Mouse (Mus musculus): ENCODE measurements around the gene Tspan14. TPM values are rescaled to one million over a fixed set of nuclear protein-coding genes. Genes with fewer than 3 reads are reported as not detected.

Tspan14 gene
- polyA plus RNA-seq, 1 experiment, result 41.2 TPM

GRCm38 (mm10) chr14:40929943-40930342, 36.7 kb downstream of the Tspan14 start:
- H3K4me3 ChIP-seq (replicated peaks; ENCODE audit: control insufficient read depth, low read depth, low read length), result no peak overlapping the region
- TF ChIP-seq POLR2A (IDR thresholded peaks at IDR 0.05; ENCODE audit: borderline replicate concordance, control insufficient read depth, low read depth, low read length), result no peak
- TF ChIP-seq CTCF (IDR thresholded peaks at IDR 0.05; ENCODE audit: control insufficient read depth, insufficient read depth, low read length), result no peak
- WGBS, result 38% methylated on average over 2 of the region's 2 CpGs
- H3K27ac ChIP-seq (ENCODE audit: control insufficient read depth, insufficient read depth, low read depth, low read length, poor library complexity), result no peak overlapping the region
- peaks cover 21% of the 10 kb centered on the region; the same call in 1 of the 2 replicates for H3K4me1 ChIP-seq (ENCODE audit: control insufficient read depth, insufficient read depth, low read length)

GRCm38 (mm10) chr14:40928897-40929296, 37.7 kb downstream of the Tspan14 start:
- WGBS, result 46% methylated on average over 5 of the region's 5 CpGs
- Histone ChIP-seq H3K4me3 (replicated peaks; ENCODE audit: control insufficient read depth, low read depth, low read length) (no peak overlapping the region), H3K27ac (ENCODE audit: control insufficient read depth, insufficient read depth, low read depth, low read length, poor library complexity) (no peak overlapping the region), H3K4me1 (ENCODE audit: control insufficient read depth, insufficient read depth, low read length) (peaks cover 24% of the 10 kb centered on the region)
- TF ChIP-seq CTCF (IDR thresholded peaks at IDR 0.05; ENCODE audit: control insufficient read depth, insufficient read depth, low read length), result no peak
- TF ChIP-seq POLR2A (IDR thresholded peaks at IDR 0.05; ENCODE audit: borderline replicate concordance, control insufficient read depth, low read depth, low read length), result no peak

- peaks cover 22% of the 10 kb centered on the region for H3K4me1 ChIP-seq (ENCODE audit: control insufficient read depth, insufficient read depth, low read length)
- 61% methylated on average over 2 of the region's 2 CpGs for WGBS
- TF ChIP-seq POLR2A (IDR thresholded peaks at IDR 0.05; ENCODE audit: borderline replicate concordance, control insufficient read depth, low read depth, low read length), result no peak
- no peak for TF ChIP-seq CTCF (IDR thresholded peaks at IDR 0.05; ENCODE audit: control insufficient read depth, insufficient read depth, low read length)
- no peak overlapping the region for H3K4me3 ChIP-seq (replicated peaks; ENCODE audit: control insufficient read depth, low read depth, low read length)
- H3K27ac ChIP-seq (ENCODE audit: control insufficient read depth, insufficient read depth, low read depth, low read length, poor library complexity), result no peak overlapping the region
These were observed 39.6 kb downstream of the Tspan14 start for GRCm38 (mm10) chr14:40927041-40927440.

- Histone ChIP-seq H3K4me1 (ENCODE audit: control insufficient read depth, insufficient read depth, low read length) (peaks cover 25% of the 10 kb centered on the region), H3K4me3 (replicated peaks; ENCODE audit: control insufficient read depth, low read depth, low read length) (no peak overlapping the region), H3K27ac (ENCODE audit: control insufficient read depth, insufficient read depth, low read depth, low read length, poor library complexity) (peak overlapping the region; percentile 84)
- 6% methylated on average over 10 of the region's 10 CpGs for WGBS
- TF ChIP-seq POLR2A (IDR thresholded peaks at IDR 0.05; ENCODE audit: borderline replicate concordance, control insufficient read depth, low read depth, low read length) (no peak), CTCF (IDR thresholded peaks at IDR 0.05; ENCODE audit: control insufficient read depth, insufficient read depth, low read length) (0 out of 2 replicates have a peak, but pooled peaks have one; percentile 4)
These were observed 42.1 kb downstream of the Tspan14 start for GRCm38 (mm10) chr14:40924378-40925113.

- 58% methylated on average over 1 of the region's 1 CpGs for WGBS
- no peak overlapping the region for H3K4me3 ChIP-seq (replicated peaks; ENCODE audit: control insufficient read depth, low read depth, low read length)
- TF ChIP-seq CTCF (IDR thresholded peaks at IDR 0.05; ENCODE audit: control insufficient read depth, insufficient read depth, low read length), result no peak
- no peak for TF ChIP-seq POLR2A (IDR thresholded peaks at IDR 0.05; ENCODE audit: borderline replicate concordance, control insufficient read depth, low read depth, low read length)
- peaks cover 26% of the 10 kb centered on the region for H3K4me1 ChIP-seq (ENCODE audit: control insufficient read depth, insufficient read depth, low read length)
- H3K27ac ChIP-seq (ENCODE audit: control insufficient read depth, insufficient read depth, low read depth, low read length, poor library complexity), result peak overlapping the region; percentile 47; the same call in 1 of the 2 replicates
These were observed 45.4 kb downstream of the Tspan14 start for GRCm38 (mm10) chr14:40921241-40921640.

GRCm38 (mm10) chr14:40919521-40919920, 47.1 kb downstream of the Tspan14 start:
- 23% methylated on average over 7 of the region's 7 CpGs for WGBS
- H3K27ac ChIP-seq (ENCODE audit: control insufficient read depth, insufficient read depth, low read depth, low read length, poor library complexity), result peak overlapping the region; percentile 38; the same call in 1 of the 2 replicates
- no peak for TF ChIP-seq CTCF (IDR thresholded peaks at IDR 0.05; ENCODE audit: control insufficient read depth, insufficient read depth, low read length)
- no peak for TF ChIP-seq POLR2A (IDR thresholded peaks at IDR 0.05; ENCODE audit: borderline replicate concordance, control insufficient read depth, low read depth, low read length)
- peaks cover 22% of the 10 kb centered on the region for H3K4me1 ChIP-seq (ENCODE audit: control insufficient read depth, insufficient read depth, low read length)
- no peak overlapping the region for H3K4me3 ChIP-seq (replicated peaks; ENCODE audit: control insufficient read depth, low read depth, low read length)

GRCm38 (mm10) chr14:40918477-40918876, 48.1 kb downstream of the Tspan14 start:
- peaks cover 17% of the 10 kb centered on the region for H3K4me1 ChIP-seq (ENCODE audit: control insufficient read depth, insufficient read depth, low read length)
- 58% methylated on average over 7 of the region's 7 CpGs for WGBS

GRCm38 (mm10) chr14:40917632-40918031, 49.0 kb downstream of the Tspan14 start:
- WGBS, result 0% methylated on average over 1 of the region's 1 CpGs
- peaks cover 17% of the 10 kb centered on the region for H3K4me1 ChIP-seq (ENCODE audit: control insufficient read depth, insufficient read depth, low read length)
- TF ChIP-seq CTCF (IDR thresholded peaks at IDR 0.05; ENCODE audit: control insufficient read depth, insufficient read depth, low read length), result peak; percentile 97
- TF ChIP-seq POLR2A (IDR thresholded peaks at IDR 0.05; ENCODE audit: borderline replicate concordance, control insufficient read depth, low read depth, low read length), result no peak
- H3K27ac ChIP-seq (ENCODE audit: control insufficient read depth, insufficient read depth, low read depth, low read length, poor library complexity), result no peak overlapping the region
- no peak overlapping the region for H3K4me3 ChIP-seq (replicated peaks; ENCODE audit: control insufficient read depth, low read depth, low read length)

More at GRCm38 (mm10) chr14:40918477-40918876, 48.1 kb downstream of the Tspan14 start:
- Histone ChIP-seq H3K4me3 (replicated peaks; ENCODE audit: control insufficient read depth, low read depth, low read length) (no peak overlapping the region), H3K27ac (ENCODE audit: control insufficient read depth, insufficient read depth, low read depth, low read length, poor library complexity) (no peak overlapping the region)
- no peak for TF ChIP-seq CTCF (IDR thresholded peaks at IDR 0.05; ENCODE audit: control insufficient read depth, insufficient read depth, low read length)
- TF ChIP-seq POLR2A (IDR thresholded peaks at IDR 0.05; ENCODE audit: borderline replicate concordance, control insufficient read depth, low read depth, low read length), result no peak

All from bone marrow, adult 2 months (tissue).